Mouse (Mus musculus) heart, postnatal 0 days (tissue): Measurements from ENCODE around the gene Cpa5.

Experiments
- CTCF ChIP-seq: IDR thresholded peaks from 2 replicates; pipeline ENCODE4 v1.5.1; 2016; ENCODE audit warnings: antibody characterized with exemption, control low read depth, low read depth
- EP300 ChIP-seq: IDR thresholded peaks from 2 replicates; pipeline ENCODE4 v1.6.1; 2016; ENCODE audit warnings: antibody characterized with exemption, low read depth

DNA sequence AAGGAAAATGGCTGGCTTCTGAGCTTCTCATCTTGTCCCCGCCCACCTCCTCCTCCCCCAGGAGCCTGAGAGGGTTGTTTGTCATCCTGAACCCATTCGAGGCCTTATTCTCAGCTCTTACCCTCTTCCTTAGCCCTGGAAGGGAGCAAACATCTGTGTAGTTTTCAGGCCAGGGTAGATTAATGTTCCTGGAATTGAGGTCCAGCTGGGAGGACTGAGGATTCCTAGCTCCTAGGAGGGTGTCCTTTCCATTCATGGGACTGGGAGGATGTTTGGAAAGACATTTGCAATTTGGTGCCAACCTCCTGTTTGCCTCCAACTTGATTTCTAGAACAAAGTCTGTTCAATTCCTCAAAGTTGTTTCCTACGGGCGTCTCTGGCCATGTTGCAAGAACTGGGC, 9.8 kb downstream of the Cpa5 start:
- TF ChIP-seq CTCF = no peak
- TF ChIP-seq EP300 = no peak
